Mouse (Mus musculus) CD4-positive, CD25-positive, alpha-beta regulatory T cell (primary cell): ENCODE results near the gene Antxr2. TPM values are rescaled to one million over a fixed set of nuclear protein-coding genes. Genes with fewer than 3 reads are reported as not detected.

Experiments
- polyA plus RNA-seq: library from polyadenylated mRNA; unstranded; fragments of 100-300 nt; shearing (Covaris generic); gene quantifications from one replicate; pipeline ENCODE4 v1.2.1, GENCODE M21; 2017

The Antxr2 gene
- polyA plus RNA-seq: 30.3 TPM

DNA sequence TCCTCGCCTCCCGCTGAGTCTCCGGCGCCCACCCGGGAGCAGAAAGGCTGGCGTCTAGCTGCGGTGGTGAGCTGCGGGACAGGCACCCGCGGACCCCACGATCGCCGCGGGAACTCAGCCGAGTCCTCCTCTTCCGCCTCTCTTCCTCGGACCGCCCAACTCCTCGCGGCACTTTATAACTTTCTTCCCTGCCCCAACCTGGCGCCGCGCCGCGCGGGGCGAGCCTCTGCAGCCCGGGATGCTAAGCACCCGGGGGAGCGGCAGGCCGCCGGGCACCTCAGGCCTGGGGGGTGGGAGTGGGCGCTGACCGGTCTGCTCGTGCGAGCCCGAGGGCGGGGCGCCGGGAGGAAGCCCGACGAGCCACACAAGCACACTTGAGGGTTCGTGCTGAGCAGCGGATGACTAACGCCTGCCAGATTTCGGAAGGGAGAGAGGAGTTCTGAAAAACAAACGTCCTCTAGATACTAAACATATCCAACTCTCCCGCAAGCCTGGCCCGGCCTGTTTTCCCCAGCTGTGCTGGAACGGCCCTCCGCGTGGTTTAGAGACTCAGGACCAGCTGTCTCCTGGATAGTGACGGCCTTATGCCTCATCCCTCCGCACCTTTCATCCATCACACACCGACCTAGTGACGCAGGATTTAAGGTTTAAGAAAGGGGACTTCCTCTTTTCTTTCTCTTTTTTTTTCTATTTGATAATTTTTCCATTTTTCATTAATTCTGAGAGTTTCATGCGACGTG, at the start of gene Antxr2:
Antxr2 (minus strand) TSS at position 142 of the 740 bp plus-strand sequence.

Other genes with a start within 250 kb of the Antxr2 start
- not detected for gene Prdm8, start 136.2 kb upstream of the Antxr2 start, polyA plus RNA-seq
- not detected for gene Fgf5, start 223.1 kb upstream of the Antxr2 start, polyA plus RNA-seq